Mouse (Mus musculus) spleen, postnatal 36 days (tissue): ENCODE data around the gene Rab11b.
A peak's percentile ranks its signal among the peaks of the same experiment; 100 is the strongest.
"Not testable (repeated sequence)": the region's sequence is repeated elsewhere in the genome, so short reads cannot be mapped to it uniquely, and the experiment has no call there.

Experiments
- DNase-seq, 2 experiments: peaks; one replicate each; pipeline ENCODE4 v3.0.0; 2022; ENCODE audit warnings: low spot score in 2 of 2, mixed read lengths in 1 of 2

Gene Rab11b

DNA sequence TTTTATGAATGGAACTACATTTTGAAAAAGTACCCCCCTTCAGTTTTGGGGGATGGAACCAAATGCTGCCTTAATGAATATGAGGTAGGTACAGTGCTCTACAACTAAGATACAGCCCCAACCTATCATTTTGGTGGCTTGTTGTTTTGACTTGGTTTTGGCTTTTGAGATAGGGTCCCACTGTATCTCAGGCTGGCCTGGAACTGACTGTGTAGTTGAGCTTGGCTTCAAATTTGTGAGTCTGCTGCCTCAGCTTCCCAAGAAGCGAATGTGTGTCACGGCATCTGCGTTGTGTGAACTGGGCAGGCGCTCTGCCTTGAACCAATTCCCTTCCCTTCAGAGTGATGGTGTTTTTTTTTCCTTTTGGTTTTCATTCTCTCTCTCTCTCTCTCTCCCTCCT lies 11.3 kb upstream of the Rab11b start:
- no peak for DNase-seq

DNA sequence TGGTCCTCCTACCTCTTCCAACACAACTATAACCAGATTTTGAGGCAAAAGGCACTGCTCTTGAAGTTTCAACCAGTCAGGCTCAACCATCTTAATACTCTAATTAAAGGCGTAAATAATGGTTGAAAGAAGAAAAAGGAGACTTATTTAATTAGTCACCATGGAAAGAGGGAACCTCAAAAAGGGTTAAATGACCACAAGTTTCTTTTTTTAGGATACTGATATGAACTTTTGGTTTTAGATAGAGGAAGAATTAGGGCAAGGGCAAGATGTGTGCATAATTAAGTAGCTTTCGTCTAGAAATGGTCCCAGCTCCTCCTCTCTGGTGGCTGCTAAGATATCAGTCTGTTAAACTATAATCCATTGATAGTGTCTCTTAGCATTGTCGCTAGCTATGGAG lies 6.1 kb upstream of the Rab11b start:
- no peak for DNase-seq

DNA sequence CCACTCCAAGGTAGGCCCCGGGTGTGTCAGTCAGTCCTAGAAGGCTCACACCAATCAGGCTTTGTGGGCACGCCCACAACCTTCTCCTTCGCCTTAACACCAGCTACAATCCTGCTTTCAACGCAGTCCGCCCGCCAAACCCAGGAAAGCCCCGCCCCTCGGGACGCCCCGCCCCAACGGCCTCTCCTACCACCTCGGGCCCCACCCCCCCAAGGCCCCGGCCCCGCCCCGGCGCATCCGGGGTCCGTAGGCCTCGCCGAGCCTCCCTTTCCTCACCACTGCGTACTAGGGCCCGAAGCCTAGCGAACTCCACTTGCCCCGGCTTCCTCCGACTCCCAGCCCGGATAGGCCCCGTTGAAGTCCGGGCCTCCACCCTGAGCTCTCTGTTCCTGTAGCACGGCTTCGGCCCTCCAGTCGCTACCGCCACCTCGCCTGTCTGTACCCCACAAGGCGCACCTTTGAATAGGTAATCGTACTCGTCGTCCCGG lies 519 bp downstream of the Rab11b start:
- DNase-seq: peak; percentile 90 to 94

DNA sequence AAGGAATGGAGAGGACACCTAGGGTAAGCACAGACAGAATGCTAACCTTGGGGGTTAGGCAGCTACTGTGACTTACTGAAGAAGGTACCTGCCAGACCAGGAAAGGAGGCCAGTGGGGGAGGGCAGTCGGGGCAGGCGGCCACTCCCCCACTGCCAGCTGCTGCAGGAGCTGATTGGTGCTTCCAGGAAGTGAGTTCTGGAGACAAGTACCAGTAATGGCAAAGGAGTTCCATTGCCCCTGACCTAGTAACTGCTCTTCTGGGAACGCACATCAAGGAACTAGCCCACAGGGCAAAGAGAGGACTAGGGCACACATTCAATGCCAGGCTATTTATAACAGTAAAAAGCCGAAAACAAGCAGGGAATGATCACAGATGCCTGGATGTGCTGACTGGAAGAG lies 3.1 kb downstream of the Rab11b start:
- DNase-seq: no peak

DNA sequence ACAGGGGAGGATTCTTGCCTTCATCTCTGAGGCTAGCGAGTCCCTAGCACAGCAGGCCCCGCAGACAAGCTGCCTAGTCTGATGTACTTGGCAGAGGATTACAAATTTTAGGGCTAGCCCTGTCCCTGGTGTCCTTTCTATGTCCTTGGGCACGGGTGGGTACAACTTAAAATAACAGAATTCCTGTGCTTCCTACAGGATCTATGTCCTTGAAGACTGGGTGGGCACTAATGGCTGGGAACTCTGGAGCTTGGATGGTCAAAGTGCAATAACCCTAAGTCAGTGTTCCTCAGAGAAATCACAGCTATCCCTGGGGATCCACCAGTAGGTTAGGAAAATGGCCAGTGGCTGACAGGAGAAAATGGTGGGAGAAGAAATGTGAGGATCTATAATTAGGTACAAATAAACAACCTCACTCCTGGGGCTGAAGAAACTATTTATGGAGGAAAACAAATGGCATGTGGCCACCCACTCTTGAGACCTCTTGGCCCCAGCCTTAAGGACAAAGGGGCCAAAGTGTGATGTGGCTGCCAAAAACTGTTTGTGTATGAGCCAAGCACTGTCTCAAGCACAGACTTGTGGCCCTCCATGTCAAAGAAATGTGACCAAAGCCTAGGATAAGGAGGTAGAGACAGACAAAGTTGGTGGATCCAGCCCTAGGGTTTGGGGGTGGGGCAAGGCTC lies 4.1 kb downstream of the Rab11b start:
- no peak for DNase-seq

DNA sequence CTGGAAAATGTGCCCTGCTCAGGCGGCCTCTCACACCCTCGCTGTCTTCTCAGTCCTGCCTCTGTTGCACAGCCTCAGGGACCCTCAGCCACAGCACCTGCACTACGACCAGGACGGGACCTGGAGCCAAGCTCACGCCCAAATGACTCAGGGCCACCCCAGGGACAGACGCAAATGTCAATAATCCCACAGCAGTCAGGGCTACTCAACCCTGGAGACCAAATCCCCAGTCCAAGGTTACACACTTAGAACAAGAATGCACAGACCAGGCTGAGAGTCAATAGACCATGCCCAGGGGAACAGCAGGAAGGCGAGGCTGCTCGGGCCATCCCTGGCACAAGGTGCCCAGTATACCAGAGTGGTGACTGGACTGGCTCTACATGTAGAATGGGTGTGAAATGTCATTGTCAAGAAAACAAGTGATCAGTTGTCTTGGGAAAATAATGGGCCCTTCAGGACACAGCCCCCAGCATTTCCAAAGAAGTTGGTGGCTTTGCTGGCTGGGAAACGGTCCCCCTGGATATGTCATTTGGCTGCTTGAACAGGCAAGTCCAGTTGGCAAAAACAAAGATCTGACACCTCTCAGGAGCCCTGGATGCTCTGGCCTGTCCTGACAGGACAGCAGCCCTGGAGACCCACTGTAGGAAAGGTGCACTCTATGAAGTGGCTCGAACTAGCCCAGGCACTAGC lies 4.8 kb downstream of the Rab11b start:
- DNase-seq: no peak

DNA sequence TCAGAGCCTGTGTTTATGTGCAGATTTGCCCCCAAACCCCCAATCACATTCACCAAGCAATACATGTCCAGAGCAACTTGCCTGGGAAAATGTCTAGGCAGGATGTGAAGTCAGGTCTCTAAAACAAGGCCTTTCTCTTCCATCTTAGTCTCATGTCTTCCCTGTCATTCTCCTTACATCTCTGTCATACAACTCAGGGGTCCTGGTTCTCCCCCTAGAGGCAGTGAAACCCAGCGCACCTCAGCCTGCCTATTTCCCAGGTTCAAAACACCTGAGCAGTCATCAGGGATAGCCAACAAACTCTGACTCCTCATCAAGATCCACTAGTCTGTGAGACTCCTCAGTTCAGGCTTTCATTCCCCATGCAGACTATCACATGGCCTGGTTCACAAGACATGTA lies 5.7 kb downstream of the Rab11b start:
- no peak for DNase-seq

DNA sequence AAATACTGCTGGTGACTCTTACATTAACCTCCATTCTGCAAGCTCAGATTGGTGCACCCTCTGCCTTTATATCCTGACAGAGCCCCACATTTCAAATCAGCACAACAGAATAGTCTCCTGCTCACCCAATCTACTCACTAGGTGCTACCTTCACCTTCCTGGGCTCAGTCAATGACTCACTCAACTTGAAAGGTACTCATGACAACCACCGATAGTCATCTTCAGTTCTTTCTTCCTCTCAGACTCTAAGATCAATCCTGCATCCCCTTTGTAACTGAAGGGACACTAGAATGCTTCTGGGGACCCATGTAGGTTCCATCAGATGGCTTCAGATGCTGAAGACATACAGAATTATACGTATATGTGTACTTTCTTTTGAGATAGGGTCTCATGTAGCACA lies 8.0 kb downstream of the Rab11b start:
- no peak for DNase-seq

DNA sequence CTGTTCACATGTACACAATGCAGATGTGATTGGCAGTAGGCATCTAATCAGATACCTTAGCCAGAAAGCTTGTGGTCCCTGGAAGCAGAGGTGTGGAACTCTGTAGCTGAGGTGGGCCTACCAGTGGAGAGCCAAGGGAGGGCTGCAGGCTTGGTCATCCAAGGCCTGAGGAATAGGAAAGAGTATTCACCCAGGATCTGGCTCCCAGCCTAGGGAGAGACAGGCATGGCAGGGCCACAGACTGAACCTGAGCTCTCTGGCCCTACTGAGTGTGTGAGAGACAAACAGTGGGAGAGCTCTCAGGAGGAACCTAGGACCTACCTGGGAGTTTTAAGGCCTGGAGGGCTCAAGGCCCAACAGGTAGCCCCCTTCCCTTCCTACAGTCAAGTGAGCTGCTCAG lies 9.1 kb downstream of the Rab11b start:
- DNase-seq: no peak

DNA sequence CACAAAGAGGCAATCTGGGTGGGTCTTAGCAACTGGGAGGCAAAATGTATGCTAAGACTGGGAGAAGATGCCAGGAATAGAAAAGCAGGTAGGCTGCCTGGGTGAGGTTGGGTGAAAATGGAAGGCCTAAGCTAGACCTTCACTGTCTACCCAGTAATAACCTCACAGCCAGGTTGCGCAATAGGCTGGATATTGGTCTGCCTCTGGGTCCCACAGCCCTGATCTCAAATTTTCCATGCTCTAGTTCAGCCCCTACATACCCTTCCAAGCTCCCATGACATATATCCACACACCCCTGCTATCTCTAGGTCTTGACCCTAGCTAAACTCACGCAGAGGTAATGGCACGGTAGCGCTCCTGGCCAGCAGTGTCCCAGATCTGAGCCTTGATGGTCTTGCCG lies 10.9 kb downstream of the Rab11b start:
- DNase-seq: no peak

DNA sequence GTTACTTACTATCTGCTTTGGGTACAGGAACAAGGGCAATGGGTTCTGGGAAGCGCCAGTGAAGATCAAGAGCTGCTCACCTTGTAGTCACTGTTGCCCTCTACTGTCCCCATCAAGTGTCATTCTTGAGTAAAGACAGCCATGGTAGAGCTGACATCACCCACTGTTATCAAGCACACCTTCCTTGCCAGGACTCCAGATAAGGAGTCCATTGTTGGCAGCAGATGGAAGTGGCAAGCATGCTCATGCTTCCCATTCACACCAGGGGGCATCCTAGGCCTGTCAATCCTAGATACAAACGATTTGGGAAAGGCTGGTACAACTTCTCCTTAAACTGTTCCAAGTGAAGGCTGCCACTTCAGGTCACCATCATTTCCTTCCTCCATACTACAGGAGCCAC lies 14.3 kb downstream of the Rab11b start:
- no peak for DNase-seq

DNA sequence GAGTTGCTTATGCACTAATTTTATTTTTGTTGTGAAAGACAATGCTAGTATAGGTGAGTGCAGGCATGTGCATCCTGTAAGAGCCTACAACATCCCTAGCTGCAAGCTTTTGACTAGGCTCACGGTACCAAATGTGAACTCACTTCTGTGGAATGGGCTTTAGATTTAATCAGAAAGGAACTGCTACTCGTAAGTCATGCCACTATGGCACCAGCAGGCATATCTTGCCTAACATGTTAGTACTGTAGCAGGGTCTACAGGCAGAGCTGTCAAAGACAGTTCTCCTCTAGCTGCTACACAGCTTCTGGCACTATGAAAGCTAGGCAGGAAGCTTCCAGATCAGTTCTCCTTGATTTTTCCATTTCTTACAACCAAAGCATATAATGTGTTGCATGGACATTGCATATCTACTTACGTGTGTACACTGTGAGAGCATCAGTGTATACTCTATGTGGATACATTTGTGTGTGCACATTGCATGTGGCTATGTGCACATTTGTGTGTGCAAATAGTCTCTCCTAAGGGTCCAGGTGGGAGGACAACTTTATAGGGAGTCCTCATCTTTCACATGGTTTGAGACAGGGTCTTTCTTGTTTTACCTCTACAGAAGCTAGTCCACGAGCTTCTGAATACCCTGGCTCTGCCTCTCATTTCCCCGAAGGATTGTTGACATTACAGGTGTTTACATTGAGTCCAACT lies 15.5 kb downstream of the Rab11b start:
- no peak for DNase-seq

DNA sequence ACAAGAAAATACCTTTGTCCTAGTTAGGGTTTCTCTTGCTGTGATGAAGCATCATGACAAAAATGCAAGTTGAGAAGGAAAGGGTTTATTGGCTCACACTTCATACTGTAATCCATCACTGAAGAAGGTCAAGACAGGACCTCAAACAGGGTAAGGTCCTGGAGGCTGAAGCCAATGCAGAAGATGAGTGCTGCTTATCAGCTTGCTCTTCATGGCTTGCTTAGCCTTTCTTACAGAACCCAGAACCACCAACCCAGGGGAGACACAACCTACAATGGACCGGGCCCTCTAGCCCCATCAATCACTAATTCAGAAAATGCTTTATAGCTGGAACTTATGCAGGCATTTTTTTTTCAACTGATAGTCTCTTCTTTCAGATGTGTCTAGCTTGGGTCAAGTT lies 17.9 kb downstream of the Rab11b start:
- no peak for DNase-seq

DNA sequence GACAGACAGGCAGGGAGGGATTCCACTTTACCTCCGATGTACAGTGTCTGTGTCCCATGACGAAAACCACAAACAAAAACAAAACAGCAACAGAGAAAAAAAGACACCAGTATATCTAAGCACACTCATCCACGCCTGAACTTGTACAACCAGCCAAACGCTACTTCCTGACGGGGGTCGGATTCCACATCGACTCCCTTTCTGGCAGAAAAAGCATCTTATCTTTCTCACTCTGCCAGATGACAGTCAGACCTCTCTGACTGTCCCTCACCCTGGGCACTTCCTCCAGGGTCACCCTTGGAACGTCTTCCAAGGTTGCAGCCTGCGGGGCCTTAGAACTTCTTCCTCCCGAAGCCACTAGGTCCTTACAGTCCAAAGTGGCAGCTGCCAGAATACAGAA lies 26.8 kb downstream of the Rab11b start:
- DNase-seq: not testable (repeated sequence)

DNA sequence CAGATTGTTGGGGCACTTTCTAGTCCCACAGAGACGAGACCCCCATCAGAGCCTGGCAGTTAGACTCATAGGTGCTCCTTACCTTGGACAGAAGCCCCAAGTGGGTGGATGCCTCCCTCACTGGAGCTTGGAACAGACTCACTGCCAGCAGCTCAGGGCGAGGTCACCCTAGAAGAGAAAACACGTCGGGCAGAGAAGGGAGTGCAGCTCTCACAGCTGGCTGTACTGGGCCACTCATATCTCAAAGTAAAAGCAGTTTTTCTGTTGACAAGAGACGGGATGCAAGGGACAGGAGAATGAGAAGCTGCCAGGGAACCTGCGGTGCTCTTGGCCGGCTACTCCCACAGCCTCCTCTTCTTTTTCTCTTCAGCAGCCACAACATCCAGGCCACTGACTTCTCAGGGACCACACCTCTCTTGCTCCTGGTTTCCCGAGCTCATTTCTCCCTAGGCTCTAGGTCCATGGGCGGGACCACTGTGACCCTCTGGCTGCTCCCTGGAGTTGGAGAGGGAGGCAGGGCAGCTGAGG lies 27.7 kb downstream of the Rab11b start:
- not testable (repeated sequence) for DNase-seq

DNA sequence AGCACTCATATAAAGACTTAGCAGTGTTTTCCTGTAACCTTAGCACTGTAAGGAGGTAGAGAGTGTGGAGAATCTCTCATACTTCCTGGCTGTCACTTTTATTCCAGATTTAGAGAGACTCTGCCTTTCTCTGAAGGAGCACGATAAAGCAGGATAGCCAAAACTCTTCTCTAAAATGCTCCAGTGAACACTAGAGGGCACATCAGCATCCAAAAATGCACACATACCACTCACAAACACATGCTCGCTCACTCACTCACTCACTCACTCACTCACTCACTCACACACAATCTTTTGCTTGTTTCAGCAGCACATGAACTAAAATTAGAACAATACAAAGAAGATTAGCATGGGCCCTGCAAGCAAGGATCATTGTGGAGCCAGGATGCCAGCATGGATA lies 31.1 kb downstream of the Rab11b start:
- no peak for DNase-seq

DNA sequence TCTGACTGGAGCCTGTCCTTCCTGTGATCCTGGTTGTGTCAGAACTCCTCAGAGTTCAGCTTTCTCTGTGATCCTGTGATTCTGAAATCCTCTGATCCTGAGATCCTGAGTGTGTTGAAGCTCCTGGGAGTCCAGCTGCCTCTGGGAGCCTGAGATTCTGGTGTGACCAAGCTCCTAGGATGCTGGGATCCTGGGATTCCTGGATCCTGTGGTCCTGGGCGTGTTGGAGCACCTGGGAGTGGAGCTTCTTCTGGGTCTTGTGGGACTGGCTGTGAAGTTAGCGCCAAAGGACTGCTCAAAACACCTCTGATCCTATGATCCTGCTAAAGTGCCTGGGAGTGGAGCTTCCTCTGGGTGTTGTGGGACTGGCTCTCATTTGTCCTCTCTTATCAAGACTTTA lies 31.9 kb downstream of the Rab11b start:
- DNase-seq: no peak

DNA sequence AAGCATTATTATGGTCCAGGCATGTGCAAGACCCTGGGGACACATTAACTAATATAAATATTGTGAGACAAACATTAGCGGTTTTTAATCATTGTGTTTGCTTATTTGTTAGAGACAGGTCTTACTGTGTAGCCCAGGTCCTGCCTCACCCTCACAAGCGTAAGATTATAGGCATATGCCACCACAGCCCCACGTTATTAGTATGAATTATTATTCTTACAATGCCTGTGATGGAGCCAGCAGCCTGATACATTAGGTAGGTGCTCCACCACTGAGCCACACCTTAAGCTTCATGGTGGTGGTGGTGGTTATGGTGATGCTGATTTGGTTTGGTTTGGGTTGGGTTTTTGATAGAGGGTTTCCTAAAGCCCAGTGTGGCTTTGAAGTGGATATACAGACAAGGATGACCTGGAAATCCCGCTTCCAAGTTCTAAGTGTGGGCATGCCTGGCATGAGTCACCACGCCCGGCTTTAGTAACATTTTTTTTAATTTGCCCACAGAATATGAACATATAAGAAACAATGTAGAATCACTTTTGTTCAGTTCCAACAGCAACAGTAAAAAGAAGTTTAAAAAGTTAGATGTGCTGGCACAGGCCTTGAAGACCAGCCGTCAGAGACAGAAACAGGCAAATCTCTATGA lies 40.5 kb downstream of the Rab11b start:
- DNase-seq: no peak

DNA sequence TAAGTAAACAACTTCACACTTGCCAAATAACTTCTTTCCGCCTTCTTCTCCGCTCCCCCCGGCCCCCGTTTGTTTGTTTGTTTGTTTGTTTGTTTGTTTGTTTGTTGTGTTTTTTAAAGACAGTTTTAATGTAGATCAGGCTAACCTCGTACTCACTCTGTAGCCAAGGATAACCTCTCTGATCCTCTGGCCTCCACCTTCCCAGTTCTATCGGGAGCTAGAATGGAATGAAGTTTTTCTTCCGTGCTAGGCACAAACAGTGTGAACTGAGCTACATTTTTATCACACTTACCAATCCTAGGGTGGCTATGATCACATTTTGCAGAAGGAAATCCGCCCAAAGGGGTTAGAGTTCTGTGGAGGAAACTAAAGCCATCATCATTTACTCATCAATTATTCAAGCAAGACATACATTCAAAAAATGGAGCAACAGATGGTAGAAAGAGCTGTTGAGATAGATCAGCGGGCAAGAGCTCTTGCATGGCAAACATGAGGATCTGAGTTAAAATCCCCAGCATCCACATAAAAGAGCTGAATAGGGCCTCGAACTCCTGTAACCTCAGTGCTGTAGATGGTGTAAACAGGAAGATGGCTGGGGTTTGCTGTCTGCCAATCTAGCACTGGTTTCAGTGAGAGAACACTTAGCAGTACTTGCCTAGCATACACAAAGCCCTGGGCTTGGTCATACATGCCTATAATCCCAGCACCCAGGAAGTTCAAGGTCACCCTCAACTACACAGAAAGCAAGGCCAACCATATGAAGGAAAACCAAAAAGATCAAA lies 41.2 kb downstream of the Rab11b start:
- DNase-seq: no peak

DNA sequence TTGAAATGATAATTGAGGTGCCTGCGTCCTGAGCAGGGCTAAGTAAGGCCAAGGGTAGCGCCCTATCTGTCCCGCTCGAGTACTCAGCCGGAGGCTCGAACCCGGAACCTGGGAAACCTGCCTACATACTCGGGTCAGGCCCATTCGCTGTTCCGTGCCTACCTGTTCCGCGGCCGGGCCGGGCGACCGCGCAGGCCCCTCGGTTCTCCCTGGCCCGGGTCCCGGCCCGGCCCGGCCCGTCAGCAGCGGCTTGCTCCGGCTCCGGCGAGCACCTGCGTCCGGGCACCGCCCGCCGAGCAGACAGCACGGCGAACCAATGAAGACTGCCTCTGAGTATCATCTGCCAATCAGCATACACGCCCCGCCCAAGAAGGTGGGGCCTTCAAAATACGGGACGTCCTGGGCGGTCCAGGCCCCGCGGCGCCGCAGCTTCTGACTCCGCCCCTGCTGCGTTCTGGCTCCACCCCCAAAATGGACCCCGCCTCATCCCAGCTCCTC lies 41.9 kb downstream of the Rab11b start, which contains the start of gene March2:
March2 (minus strand) TSS at position 287 of the 498 bp plus-strand sequence.
- DNase-seq: peak; percentile 95 to 97

DNA sequence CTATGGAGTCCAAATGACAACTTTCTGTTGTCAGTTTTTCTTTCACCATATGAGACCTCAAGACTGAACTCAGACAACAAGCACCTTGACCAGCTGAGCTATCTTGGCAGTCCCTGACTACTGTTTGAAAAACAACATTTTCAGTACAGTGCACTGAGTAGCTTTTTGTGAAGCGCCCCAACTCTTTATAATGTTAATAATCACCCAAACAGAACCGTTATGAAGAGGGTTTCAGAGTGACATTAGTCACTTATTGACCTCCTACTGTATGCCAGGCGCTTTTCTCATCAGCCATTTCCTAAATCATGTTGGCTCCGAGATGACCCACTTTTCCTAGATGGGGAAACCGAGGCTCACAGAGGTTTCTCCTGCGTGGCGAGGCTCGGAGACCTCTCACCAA lies 42.3 kb downstream of the Rab11b start:
- DNase-seq: no peak
